Mouse (Mus musculus): ENCODE data around the gene Plcb1.

DNA sequence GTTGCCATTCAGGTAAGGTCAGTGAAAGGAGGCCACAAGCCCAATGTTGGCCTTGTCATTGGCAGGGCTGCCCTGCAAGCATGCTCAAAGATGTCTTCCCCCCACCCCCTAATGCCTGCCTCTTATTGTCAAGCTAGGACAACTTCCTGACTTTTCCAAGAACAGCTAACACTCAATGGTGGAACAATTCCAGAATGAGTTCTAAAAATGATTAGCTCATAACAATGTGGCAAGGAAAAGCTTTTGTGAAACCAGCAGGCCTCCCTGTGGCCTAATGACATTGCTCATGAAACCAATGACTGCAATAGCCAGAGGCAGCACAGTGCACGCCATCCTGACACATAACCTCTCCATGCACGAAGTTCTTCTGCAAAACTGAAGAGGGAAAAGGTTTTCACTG, 478.1 kb downstream of the Plcb1 start:
- TF ChIP-seq CTCF (IDR thresholded peaks at IDR 0.05; ENCODE audit: low read depth): no peak
- no peak for TF ChIP-seq EP300 (IDR thresholded peaks at IDR 0.05; ENCODE audit: low read depth)
